Mouse (Mus musculus): ENCODE data around the gene Stxbp1. TPM values are rescaled to one million over a fixed set of nuclear protein-coding genes. Genes with fewer than 3 reads are reported as not detected.

Stxbp1 gene
- polyA plus RNA-seq, 1 experiment = 22.0 TPM

GRCm38 (mm10) chr2:32875675-32876489 is 28.8 kb upstream of the Stxbp1 start, which contains the start of gene Fam129b:
Gene Fam129b, plus strand, starts transcription at chr2:32876114.
- H3K27ac ChIP-seq (ENCODE audit: insufficient read depth, low read length) = 0 out of 2 replicates have a peak within 1 kb of the TSS, but pooled peaks have one; percentile 14
- no peaks in the 10 kb centered on the region for H3K36me3 ChIP-seq (ENCODE audit: control insufficient read depth, insufficient read depth, low read length, poor library complexity, severe bottlenecking)
- TF ChIP-seq POLR2A (IDR thresholded peaks at IDR 0.05; ENCODE audit: insufficient read depth, low read length) (no peak), EP300 (IDR thresholded peaks at IDR 0.05; ENCODE audit: insufficient read depth, low read depth, low read length) (no peak), CTCF (IDR thresholded peaks at IDR 0.05; ENCODE audit: low read depth, low read length) (no peak)
- H3K4me3 ChIP-seq (ENCODE audit: low read depth, low read length) = peak within 1 kb of the TSS; percentile 89
- no peaks in the 10 kb centered on the region for H3K9me3 ChIP-seq (replicated peaks; ENCODE audit: control insufficient read depth, insufficient read depth, low read length, poor library complexity, severe bottlenecking)
- H3K4me1 ChIP-seq (ENCODE audit: control insufficient read depth, insufficient read depth, low read length) = peaks cover 6% of the 10 kb centered on the region
- peak within 1 kb of the TSS; percentile 60 for H3K9ac ChIP-seq (ENCODE audit: low read depth, poor library complexity, severe bottlenecking)
- H3K27me3 ChIP-seq (ENCODE audit: control insufficient read depth, insufficient read depth, low read length, poor library complexity, severe bottlenecking) = no peaks in the 10 kb centered on the region

DNA sequence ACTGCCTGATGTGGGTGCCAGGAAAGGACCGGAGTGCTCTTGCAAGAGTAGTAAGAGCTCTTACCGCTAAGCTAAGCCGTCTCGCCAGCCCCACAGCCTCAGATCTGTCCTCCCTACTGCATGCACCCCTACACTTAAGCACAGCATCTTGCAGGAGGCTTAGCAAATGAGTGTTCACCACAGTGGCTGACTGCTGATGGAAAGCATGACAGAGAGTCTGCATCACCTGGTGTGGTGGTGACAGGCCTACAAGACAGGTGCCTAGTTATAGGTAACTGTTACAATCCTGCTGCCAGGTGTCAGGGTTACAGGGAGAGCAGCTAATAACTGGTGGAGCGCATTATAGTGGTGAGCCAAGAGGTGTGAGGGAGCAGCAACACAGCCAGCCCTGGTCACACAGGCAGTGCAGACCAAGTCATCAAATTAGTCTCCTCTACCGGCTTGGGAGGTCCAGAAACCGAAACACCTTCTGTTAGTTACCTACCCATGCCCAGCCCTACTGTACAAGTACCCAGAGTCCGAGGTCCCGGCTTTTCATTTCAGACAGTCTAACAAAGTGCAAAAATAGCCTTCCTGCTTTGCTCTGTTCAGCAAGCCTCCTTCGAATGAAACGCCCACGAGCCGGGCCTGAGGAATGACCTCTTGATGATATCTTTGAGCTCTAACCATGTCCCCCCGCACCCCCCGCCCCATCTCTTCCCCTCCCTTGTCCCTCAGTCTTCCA is 28.1 kb upstream of the Stxbp1 start:
- peaks cover 11% of the 10 kb centered on the region for H3K4me1 ChIP-seq (ENCODE audit: control insufficient read depth, insufficient read depth, low read length)
- TF ChIP-seq POLR2A (IDR thresholded peaks at IDR 0.05; ENCODE audit: insufficient read depth, low read length) (no peak), EP300 (IDR thresholded peaks at IDR 0.05; ENCODE audit: insufficient read depth, low read depth, low read length) (no peak), CTCF (IDR thresholded peaks at IDR 0.05; ENCODE audit: low read depth, low read length) (no peak)

DNA sequence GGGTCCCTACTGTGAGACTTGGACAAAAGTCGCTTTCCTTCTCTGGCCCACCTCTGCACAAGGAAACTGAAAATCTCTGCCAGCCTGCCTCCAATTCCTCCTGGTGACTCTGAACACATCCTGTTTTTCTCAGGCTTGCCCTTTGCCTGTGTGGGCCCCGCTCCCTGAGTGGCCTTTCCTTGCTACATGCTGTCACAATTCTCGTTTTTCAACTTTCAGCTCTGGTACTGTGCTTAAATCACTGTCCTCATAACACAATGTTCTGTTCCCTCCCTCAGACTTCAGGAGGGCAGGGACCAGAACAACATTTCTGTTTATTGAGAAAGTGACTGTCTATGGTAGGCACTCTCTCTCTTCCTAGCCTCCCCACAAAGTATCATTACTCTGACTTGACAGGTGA is 27.0 kb upstream of the Stxbp1 start:
- H3K27ac ChIP-seq (ENCODE audit: insufficient read depth, low read length) = no peak overlapping the region

More for the DNA sequence above, 28.1 kb upstream of the Stxbp1 start:
- Histone ChIP-seq H3K9ac (ENCODE audit: low read depth, poor library complexity, severe bottlenecking) (peak overlapping the region; percentile 60), H3K36me3 (ENCODE audit: control insufficient read depth, insufficient read depth, low read length, poor library complexity, severe bottlenecking) (no peaks in the 10 kb centered on the region), H3K27ac (ENCODE audit: insufficient read depth, low read length) (no peak overlapping the region), H3K4me3 (ENCODE audit: low read depth, low read length) (peak overlapping the region; percentile 89), H3K27me3 (ENCODE audit: control insufficient read depth, insufficient read depth, low read length, poor library complexity, severe bottlenecking) (no peaks in the 10 kb centered on the region), H3K9me3 (replicated peaks; ENCODE audit: control insufficient read depth, insufficient read depth, low read length, poor library complexity, severe bottlenecking) (no peaks in the 10 kb centered on the region)

DNA sequence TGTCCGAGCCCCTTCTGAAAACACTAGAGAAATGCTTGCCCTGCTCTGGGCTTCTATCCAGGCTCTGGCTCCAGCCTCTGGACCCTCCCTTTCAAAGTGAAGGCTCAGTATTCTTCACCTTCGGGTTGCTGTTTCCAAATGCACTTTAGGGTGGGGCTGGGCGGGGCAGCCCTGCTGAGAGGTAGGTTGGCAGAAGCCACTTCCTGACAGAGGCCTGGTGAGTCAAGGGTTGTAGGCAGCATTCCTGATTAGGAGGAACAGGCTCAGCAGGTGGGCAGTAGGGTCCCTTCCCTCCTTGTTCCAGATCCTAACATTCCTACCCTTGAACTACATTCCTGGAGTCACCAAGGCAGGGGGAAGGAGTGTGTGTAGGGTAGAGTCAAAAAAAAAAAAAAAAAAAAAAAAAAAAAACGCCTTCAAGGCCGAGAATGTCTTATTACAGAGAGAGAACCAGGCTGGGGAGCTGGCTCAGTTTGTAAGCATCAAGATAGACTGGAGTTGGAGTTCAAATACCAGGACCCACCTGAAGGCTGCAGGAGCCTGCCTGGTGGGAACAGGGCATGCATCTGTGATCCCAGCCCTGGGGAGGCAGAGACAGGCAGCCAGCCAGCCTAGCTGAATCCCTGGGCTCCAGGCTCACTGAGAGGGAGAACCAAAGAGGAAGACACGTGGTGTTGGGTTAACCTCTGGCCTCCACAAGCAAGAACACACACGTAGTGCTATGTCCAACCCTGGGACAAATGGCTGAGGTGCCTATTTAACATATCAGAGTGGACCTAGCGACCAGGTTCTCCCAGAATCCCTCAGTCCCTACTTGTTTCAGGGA is 23.4 kb upstream of the Stxbp1 start:
- Histone ChIP-seq H3K27ac (ENCODE audit: insufficient read depth, low read length) (peak overlapping the region; percentile 74), H3K4me3 (ENCODE audit: low read depth, low read length) (no peak overlapping the region), H3K9me3 (replicated peaks; ENCODE audit: control insufficient read depth, insufficient read depth, low read length, poor library complexity, severe bottlenecking) (no peaks in the 10 kb centered on the region), H3K27me3 (ENCODE audit: control insufficient read depth, insufficient read depth, low read length, poor library complexity, severe bottlenecking) (no peaks in the 10 kb centered on the region), H3K4me1 (ENCODE audit: control insufficient read depth, insufficient read depth, low read length) (peaks cover 14% of the 10 kb centered on the region), H3K9ac (ENCODE audit: low read depth, poor library complexity, severe bottlenecking) (no peak overlapping the region), H3K36me3 (ENCODE audit: control insufficient read depth, insufficient read depth, low read length, poor library complexity, severe bottlenecking) (no peaks in the 10 kb centered on the region)
- no peak for TF ChIP-seq POLR2A (IDR thresholded peaks at IDR 0.05; ENCODE audit: insufficient read depth, low read length)
- 0 out of 2 replicates have a peak, but pooled peaks have one; percentile 52 for TF ChIP-seq EP300 (IDR thresholded peaks at IDR 0.05; ENCODE audit: insufficient read depth, low read depth, low read length)
- TF ChIP-seq CTCF (IDR thresholded peaks at IDR 0.05; ENCODE audit: low read depth, low read length) = no peak

More for the DNA sequence above, 27.0 kb upstream of the Stxbp1 start:
- Histone ChIP-seq H3K27me3 (ENCODE audit: control insufficient read depth, insufficient read depth, low read length, poor library complexity, severe bottlenecking) (no peaks in the 10 kb centered on the region), H3K4me3 (ENCODE audit: low read depth, low read length) (no peak overlapping the region), H3K4me1 (ENCODE audit: control insufficient read depth, insufficient read depth, low read length) (peaks cover 16% of the 10 kb centered on the region), H3K9me3 (replicated peaks; ENCODE audit: control insufficient read depth, insufficient read depth, low read length, poor library complexity, severe bottlenecking) (no peaks in the 10 kb centered on the region), H3K36me3 (ENCODE audit: control insufficient read depth, insufficient read depth, low read length, poor library complexity, severe bottlenecking) (no peaks in the 10 kb centered on the region), H3K9ac (ENCODE audit: low read depth, poor library complexity, severe bottlenecking) (no peak overlapping the region)
- TF ChIP-seq POLR2A (IDR thresholded peaks at IDR 0.05; ENCODE audit: insufficient read depth, low read length) (no peak), CTCF (IDR thresholded peaks at IDR 0.05; ENCODE audit: low read depth, low read length) (no peak), EP300 (IDR thresholded peaks at IDR 0.05; ENCODE audit: insufficient read depth, low read depth, low read length) (no peak)

DNA sequence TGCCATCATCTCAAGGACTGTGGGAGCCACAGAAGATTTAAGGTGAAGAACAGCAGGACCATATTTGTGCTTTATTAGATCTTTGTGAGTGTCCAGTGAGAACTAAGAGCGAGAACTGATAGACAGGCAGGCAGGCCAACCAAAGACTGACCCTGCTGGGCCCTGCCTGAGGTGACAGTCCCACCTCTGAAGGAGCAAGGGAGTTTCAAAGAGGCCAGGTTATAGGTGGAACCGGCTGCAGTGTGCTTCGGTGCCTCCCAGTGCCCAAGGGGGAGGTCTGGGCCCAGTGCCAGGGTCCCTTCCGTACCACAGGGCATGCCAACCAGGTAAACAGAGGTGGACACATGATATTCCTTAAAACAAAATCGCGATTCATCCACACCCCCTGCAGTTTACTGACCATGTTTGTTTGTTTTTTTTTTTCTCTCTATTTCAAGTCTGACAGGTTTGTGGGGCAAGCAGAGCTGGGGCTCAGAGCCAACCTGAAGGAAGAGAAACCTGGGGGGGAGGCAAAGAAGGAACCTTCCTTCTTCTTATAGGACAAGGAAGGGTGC is 22.8 kb upstream of the Stxbp1 start:
- H3K9me3 ChIP-seq (replicated peaks; ENCODE audit: control insufficient read depth, insufficient read depth, low read length, poor library complexity, severe bottlenecking) = no peaks in the 10 kb centered on the region
- no peaks in the 10 kb centered on the region for H3K27me3 ChIP-seq (ENCODE audit: control insufficient read depth, insufficient read depth, low read length, poor library complexity, severe bottlenecking)
- no peaks in the 10 kb centered on the region for H3K36me3 ChIP-seq (ENCODE audit: control insufficient read depth, insufficient read depth, low read length, poor library complexity, severe bottlenecking)
- H3K4me3 ChIP-seq (ENCODE audit: low read depth, low read length) = no peak overlapping the region
- H3K4me1 ChIP-seq (ENCODE audit: control insufficient read depth, insufficient read depth, low read length) = peaks cover 14% of the 10 kb centered on the region
- H3K9ac ChIP-seq (ENCODE audit: low read depth, poor library complexity, severe bottlenecking) = no peak overlapping the region
- TF ChIP-seq EP300 (IDR thresholded peaks at IDR 0.05; ENCODE audit: insufficient read depth, low read depth, low read length) = no peak
- no peak for TF ChIP-seq CTCF (IDR thresholded peaks at IDR 0.05; ENCODE audit: low read depth, low read length)
- peak overlapping the region; percentile 55 for H3K27ac ChIP-seq (ENCODE audit: insufficient read depth, low read length)

All from ES-Bruce4 (cell line).